Mouse (Mus musculus): Measurements from ENCODE around the gene Bbof1. TPM values are rescaled to one million over a fixed set of nuclear protein-coding genes. Genes with fewer than 3 reads are reported as not detected.
A peak's percentile ranks its signal among the peaks of the same experiment; 100 is the strongest.

Gene Bbof1
- total RNA-seq, 1 experiment: 1.2 TPM

DNA sequence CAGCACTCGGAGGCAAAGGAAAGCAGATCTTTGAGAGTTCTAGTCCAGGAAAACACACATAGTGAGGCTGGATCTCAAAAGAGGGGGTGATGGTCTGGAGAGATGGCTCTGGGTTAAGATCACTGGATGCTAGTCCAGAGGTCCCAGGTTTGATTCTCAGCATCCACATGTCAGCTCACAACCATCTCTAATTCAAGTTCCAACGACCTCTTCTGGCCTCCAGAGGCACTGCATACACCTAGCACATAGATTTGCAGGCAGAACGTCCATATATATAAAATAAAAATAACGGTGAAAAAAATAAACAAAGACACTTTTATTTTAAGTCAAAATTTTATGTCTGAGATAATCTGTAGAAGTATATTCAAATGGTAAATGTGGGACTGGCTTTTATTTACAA, 1.6 kb upstream of the Bbof1 start:
- no peak for DNase-seq (ENCODE audit: low read depth, low spot score)
- no peak for TF ChIP-seq CHD2 (IDR thresholded peaks at IDR 0.05; ENCODE audit: low read depth, low read length)
- TF ChIP-seq MAFK (IDR thresholded peaks at IDR 0.05; ENCODE audit: insufficient read depth, low read depth, low read length): no peak
- TF ChIP-seq ZC3H11A (IDR thresholded peaks at IDR 0.05; ENCODE audit: borderline replicate concordance, low read depth, low read length): no peak
- TF ChIP-seq ZNF384 (IDR thresholded peaks at IDR 0.05; ENCODE audit: low read depth, low read length): no peak
- no peak for TF ChIP-seq HCFC1 (IDR thresholded peaks at IDR 0.05; ENCODE audit: borderline replicate concordance, insufficient read depth, low read length)

DNA sequence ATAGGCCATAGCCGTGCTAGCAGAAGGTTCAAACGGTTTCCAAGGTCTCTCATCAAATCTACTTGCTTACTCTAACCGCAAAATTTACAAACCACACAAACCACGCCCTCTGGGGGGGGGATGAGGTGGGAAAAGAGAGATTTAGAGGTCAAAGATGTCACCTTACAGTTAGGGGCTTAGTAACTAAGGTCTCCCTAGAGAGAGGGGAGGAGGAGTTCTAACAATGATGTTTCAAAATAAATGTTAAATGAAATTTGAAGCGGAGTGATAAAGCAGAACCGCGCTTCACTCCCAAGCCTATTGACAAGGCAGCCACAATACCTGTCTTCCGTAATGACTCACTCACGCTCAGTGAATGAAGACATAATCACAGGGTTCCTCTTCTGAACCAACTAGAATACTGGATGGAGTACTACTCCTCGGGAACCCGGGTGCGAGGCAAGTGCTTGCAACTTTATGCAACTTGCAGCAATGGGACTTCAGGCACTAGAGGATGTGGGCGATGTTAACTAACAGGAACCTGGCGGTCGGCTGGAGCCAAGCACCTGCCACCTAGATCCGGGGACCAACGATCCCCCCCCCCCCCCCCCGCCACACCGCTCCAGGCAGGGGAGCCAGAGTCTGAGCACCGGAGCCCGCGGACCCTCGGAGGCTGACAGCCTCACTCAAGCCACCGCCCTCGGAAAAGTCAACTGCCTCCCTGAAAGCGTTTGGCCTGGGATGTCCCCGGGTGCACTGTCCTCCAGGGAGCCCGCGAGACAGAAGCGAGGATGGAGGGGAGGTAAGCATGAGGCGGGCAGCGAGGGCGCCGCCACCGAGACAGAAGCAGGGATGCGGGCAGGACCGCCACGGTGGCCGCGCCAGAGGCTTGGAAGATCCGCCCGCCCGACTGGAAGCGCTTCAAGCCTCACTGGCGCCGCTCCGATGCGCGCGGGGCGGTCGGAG, 725 bp upstream of the Bbof1 start:
- Histone ChIP-seq H3K9ac (ENCODE audit: insufficient read depth, low read depth, low read length, poor library complexity, severe bottlenecking) (peak overlapping the region; percentile 84), H3K9me3 (ENCODE audit: control insufficient read depth, insufficient read depth, low read depth, low read length) (no peaks in the 10 kb centered on the region), H3K4me3 (ENCODE audit: insufficient read depth in 1 of 2, low read depth in 1 of 2, low read length in 2 of 2, poor library complexity in 1 of 2, severe bottlenecking in 1 of 2) (peak overlapping the region; percentile 83 to 93), H3K27ac (ENCODE audit: insufficient read depth, low read depth, low read length, poor library complexity, severe bottlenecking) (no peak overlapping the region), H3K4me1 (ENCODE audit: control insufficient read depth in 2 of 2, insufficient read depth in 2 of 2, low read length in 2 of 2, poor library complexity in 1 of 2) (peaks cover 0 to 2% of the 10 kb centered on the region in 2 experiments; a peak in 1 of 4 replicates), H3K36me3 (ENCODE audit: control insufficient read depth, insufficient read depth, low read length, poor library complexity, severe bottlenecking) (no peaks in the 10 kb centered on the region)
- no peak for TF ChIP-seq MAFK (IDR thresholded peaks at IDR 0.05; ENCODE audit: insufficient read depth, low read depth, low read length)
- TF ChIP-seq HCFC1 (IDR thresholded peaks at IDR 0.05; ENCODE audit: borderline replicate concordance, insufficient read depth, low read length): no peak
- TF ChIP-seq ZC3H11A (IDR thresholded peaks at IDR 0.05; ENCODE audit: borderline replicate concordance, low read depth, low read length): no peak
- no peak for TF ChIP-seq ZNF384 (IDR thresholded peaks at IDR 0.05; ENCODE audit: low read depth, low read length)
- no peak for TF ChIP-seq CHD2 (IDR thresholded peaks at IDR 0.05; ENCODE audit: low read depth, low read length)
- in situ Hi-C loops (cut with MboI; ENCODE audit: low sequenced_read_pairs in 2 of 2, unreplicated experiment in 2 of 2): no loop called here
- no peak for DNase-seq (ENCODE audit: low read depth, low spot score)

More for the DNA sequence above, 1.6 kb upstream of the Bbof1 start:
- Histone ChIP-seq H3K9ac (ENCODE audit: insufficient read depth, low read depth, low read length, poor library complexity, severe bottlenecking) (no peak overlapping the region), H3K4me3 (ENCODE audit: insufficient read depth in 1 of 2, low read depth in 1 of 2, low read length in 2 of 2, poor library complexity in 1 of 2, severe bottlenecking in 1 of 2) (peak overlapping the region in 1 of 2 experiments; percentile 93; a peak in 1 of 4 replicates), H3K4me1 (ENCODE audit: control insufficient read depth in 2 of 2, insufficient read depth in 2 of 2, low read length in 2 of 2, poor library complexity in 1 of 2) (peaks cover 0 to 2% of the 10 kb centered on the region in 2 experiments; a peak in 1 of 4 replicates), H3K9me3 (ENCODE audit: control insufficient read depth, insufficient read depth, low read depth, low read length) (no peaks in the 10 kb centered on the region), H3K36me3 (ENCODE audit: control insufficient read depth, insufficient read depth, low read length, poor library complexity, severe bottlenecking) (no peaks in the 10 kb centered on the region), H3K27ac (ENCODE audit: insufficient read depth, low read depth, low read length, poor library complexity, severe bottlenecking) (no peak overlapping the region)
- in situ Hi-C loops (cut with MboI; ENCODE audit: low sequenced_read_pairs in 2 of 2, unreplicated experiment in 2 of 2): no loop called here

DNA sequence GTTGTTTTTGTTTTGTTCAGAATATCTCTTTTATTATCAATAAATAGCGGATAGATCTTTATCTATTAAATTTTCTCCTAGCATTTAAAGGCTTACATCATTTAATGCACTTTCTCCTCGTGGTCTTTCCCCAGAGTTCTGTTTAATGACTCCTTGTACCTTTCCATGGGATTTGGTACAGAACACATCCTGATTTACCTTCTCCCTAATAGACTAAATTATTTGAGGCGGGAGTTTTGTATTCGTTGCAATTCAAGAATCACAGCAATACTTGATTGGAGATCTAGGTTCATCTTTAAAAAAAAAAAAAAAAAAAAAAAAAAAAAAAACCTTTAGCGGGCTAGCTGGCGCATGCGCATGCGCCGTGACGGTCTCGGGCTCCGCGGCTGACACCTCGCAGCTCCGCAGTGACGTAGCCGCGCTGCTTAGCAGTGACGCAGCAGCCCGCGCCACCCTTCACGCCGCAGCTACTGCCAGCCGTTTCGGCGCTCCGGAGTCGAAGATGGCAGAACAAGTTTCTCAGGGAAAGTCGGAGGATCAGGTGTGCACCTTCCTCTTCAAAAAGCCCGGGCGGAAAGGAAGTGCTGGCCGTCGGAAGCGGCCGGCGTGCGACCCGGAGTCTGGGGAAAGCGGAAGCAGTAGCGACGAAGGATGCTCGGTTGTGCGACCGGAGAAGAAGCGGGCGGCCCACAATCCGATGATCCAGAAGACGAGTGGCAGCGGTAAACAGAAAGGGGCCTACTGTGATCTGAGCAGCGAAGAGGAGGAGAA, 8.1 kb downstream of the Bbof1 start, which contains the start of gene Rnf113a2:
TSS of gene Rnf113a2 (plus strand) at position 363 of the 771 bp plus-strand sequence.
- in situ Hi-C loops (cut with MboI; ENCODE audit: low sequenced_read_pairs in 2 of 2, unreplicated experiment in 2 of 2): no loop called here
- DNase-seq (ENCODE audit: low read depth, low spot score): peak; percentile 70
- TF ChIP-seq MAFK (IDR thresholded peaks at IDR 0.05; ENCODE audit: insufficient read depth, low read depth, low read length) (peak; percentile 22; the same call in 1 of the 2 replicates), ZC3H11A (IDR thresholded peaks at IDR 0.05; ENCODE audit: borderline replicate concordance, low read depth, low read length) (no peak), HCFC1 (IDR thresholded peaks at IDR 0.05; ENCODE audit: borderline replicate concordance, insufficient read depth, low read length) (peak; percentile 62), ZNF384 (IDR thresholded peaks at IDR 0.05; ENCODE audit: low read depth, low read length) (peak; percentile 99)
- no peaks in the 10 kb centered on the region for H3K9me3 ChIP-seq (ENCODE audit: control insufficient read depth, insufficient read depth, low read depth, low read length)
- H3K4me3 ChIP-seq (ENCODE audit: insufficient read depth in 1 of 2, low read depth in 1 of 2, low read length in 2 of 2, poor library complexity in 1 of 2, severe bottlenecking in 1 of 2): peak within 1 kb of the TSS; percentile 74 to 94
- no peaks in the 10 kb centered on the region for H3K36me3 ChIP-seq (ENCODE audit: control insufficient read depth, insufficient read depth, low read length, poor library complexity, severe bottlenecking)
- peak within 1 kb of the TSS; percentile 53; the same call in 1 of the 2 replicates for H3K27ac ChIP-seq (ENCODE audit: insufficient read depth, low read depth, low read length, poor library complexity, severe bottlenecking)
- peaks cover 0 to 2% of the 10 kb centered on the region in 2 experiments; a peak in 1 of 4 replicates for H3K4me1 ChIP-seq (ENCODE audit: control insufficient read depth in 2 of 2, insufficient read depth in 2 of 2, low read length in 2 of 2, poor library complexity in 1 of 2)
- peak within 1 kb of the TSS; percentile 96 for H3K9ac ChIP-seq (ENCODE audit: insufficient read depth, low read depth, low read length, poor library complexity, severe bottlenecking)

DNA sequence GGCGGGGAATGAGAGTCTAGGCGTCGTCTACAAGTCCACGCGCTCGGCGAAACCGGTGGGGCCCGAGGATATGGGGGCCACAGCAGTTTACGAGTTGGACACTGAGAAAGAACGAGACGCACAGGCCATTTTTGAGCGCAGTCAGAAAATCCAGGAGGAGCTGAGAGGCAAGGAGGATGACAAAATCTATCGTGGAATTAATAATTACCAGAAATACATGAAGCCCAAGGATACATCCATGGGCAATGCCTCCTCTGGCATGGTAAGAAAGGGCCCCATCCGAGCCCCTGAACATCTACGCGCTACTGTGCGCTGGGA, 8.7 kb downstream of the Bbof1 start:
- in situ Hi-C loops (cut with MboI; ENCODE audit: low sequenced_read_pairs in 2 of 2, unreplicated experiment in 2 of 2): no loop called here
- no peaks in the 10 kb centered on the region for H3K9me3 ChIP-seq (ENCODE audit: control insufficient read depth, insufficient read depth, low read depth, low read length)
- peak overlapping the region; percentile 96 for H3K9ac ChIP-seq (ENCODE audit: insufficient read depth, low read depth, low read length, poor library complexity, severe bottlenecking)
- peak overlapping the region; percentile 74 to 94 for H3K4me3 ChIP-seq (ENCODE audit: insufficient read depth in 1 of 2, low read depth in 1 of 2, low read length in 2 of 2, poor library complexity in 1 of 2, severe bottlenecking in 1 of 2)
- H3K4me1 ChIP-seq (ENCODE audit: control insufficient read depth in 2 of 2, insufficient read depth in 2 of 2, low read length in 2 of 2, poor library complexity in 1 of 2): peaks cover 0 to 2% of the 10 kb centered on the region in 2 experiments; a peak in 1 of 4 replicates
- DNase-seq (ENCODE audit: low read depth, low spot score): no peak
- H3K36me3 ChIP-seq (ENCODE audit: control insufficient read depth, insufficient read depth, low read length, poor library complexity, severe bottlenecking): no peaks in the 10 kb centered on the region
- TF ChIP-seq ZNF384 (IDR thresholded peaks at IDR 0.05; ENCODE audit: low read depth, low read length) (no peak), HCFC1 (IDR thresholded peaks at IDR 0.05; ENCODE audit: borderline replicate concordance, insufficient read depth, low read length) (no peak), ZC3H11A (IDR thresholded peaks at IDR 0.05; ENCODE audit: borderline replicate concordance, low read depth, low read length) (no peak), CHD2 (IDR thresholded peaks at IDR 0.05; ENCODE audit: low read depth, low read length) (no peak), MAFK (IDR thresholded peaks at IDR 0.05; ENCODE audit: insufficient read depth, low read depth, low read length) (no peak)
- H3K27ac ChIP-seq (ENCODE audit: insufficient read depth, low read depth, low read length, poor library complexity, severe bottlenecking): peak overlapping the region; percentile 53; the same call in 1 of the 2 replicates
